Mouse (Mus musculus): ENCODE measurements around the gene Ifrd2.
"Not testable (repeated sequence)": the region's sequence is repeated elsewhere in the genome, so short reads cannot be mapped to it uniquely, and the experiment has no call there.

Ifrd2 gene

DNA sequence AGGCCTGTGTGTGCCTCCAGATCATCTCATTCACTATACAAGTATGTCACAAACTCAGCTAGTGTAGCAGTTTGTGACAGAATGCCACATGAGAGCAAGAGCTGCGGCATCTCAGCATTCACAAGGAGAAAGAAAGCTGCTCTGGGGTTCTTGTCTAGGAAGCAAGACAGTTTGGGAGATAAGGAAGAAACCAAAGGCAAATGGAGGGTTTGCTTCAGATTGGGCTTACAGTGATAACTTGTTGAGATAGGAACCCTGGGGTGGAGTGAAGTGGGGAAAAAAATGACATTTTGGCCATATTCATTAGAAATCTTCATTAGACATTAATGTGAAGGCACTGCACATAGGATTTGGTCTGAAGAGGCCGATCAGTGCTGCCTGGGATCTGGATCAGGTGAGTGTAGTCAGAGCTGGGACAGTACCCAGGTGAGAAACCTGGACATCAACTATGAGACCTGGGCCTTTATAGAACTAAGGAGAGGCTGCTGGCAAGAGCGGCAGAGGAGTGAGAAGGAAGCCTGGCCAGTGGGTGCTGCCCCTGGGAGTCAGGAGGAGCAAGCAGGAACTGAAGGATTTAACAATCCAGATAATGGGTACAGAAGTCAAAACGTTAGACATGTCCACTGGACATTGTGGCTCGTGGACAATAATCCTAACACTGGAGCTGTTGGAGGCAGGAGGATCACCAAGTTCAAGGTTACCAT lies 34.6 kb upstream of the Ifrd2 start:
- DNase-seq, result no peak

DNA sequence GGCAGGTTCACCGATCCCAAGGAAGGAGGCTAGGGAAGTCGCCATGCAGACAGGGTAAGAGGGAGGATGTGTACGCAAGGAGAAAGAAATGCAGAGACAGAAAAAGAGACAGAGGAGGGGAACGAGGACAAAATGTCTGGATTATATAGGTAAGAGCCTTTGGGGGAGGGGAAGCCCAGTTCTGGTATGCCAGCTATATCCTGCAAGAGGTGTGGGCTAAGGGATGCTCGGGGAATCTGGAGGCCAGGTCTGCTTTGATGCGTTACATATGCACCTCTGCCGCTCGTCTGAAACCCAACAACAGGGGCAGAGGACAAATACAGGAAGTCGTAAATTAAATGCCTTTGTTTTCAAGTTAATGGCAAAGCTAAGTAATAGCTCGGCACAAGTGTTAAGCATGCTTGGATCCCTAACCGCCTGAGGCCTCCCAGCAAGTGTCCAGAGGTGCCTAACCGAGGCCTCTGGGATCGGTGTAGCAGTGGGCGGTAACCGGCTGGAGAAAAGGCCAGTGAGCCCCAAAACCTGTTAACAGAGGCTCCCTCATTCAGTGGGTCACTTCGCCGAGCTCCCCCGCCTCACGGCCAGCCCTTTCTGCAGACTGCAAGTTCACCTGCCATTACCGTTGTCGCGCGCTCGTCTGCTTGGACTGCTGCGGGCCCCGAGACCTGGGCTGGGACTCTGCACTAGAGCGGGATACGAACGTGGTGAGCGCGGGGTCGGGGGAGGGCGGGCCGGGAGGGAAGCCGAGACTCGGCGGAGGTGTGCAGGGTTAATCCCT lies 33.7 kb upstream of the Ifrd2 start:
- DNase-seq, result peak; percentile 73

DNA sequence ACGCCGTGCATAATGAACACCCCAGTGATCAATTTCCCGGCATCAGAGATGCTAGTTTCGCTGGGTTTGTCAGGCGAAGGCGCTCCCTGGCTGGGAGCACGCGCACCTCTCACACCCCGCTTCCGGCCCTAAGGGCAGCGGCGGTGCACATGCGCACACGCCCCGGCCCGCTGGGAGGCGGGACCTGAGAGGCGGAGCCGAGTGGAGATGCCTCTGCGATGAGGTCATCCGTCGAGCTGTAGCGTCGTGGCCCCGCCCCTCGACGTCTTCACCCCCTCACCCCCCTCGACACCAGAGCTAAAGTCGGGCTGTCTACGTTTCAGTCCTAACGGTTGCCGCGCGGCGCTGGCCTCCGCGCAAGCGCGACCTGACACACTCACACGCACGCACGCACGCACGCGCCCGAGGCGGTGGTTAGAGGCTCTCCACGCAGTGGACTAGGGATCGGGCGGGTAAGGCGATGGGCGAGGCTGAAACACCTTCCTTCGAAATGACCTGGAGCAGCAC lies 33.1 kb upstream of the Ifrd2 start:
- DNase-seq, result peak; percentile 97

DNA sequence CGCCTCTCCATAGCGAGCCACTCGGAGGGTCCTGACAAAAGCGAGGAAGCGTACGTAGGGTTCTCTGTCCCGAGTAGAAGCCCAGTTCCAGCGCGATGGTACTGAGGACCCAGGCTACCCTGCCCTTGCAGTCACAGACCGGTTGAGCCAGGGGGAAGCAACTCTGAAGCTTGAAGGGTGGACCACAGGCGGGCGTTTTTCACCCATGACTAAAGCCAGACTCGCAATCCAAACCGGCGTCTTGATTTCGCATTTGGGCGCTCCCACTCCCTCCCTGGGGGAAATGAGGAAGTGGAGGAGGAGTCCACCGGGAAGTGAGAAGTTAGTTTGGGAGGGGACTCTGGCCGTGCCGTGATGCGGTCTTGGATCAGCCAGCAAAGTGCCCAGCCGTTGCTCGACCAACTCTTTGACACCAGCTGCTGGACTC lies 32.4 kb upstream of the Ifrd2 start:
- DNase-seq, result no peak

DNA sequence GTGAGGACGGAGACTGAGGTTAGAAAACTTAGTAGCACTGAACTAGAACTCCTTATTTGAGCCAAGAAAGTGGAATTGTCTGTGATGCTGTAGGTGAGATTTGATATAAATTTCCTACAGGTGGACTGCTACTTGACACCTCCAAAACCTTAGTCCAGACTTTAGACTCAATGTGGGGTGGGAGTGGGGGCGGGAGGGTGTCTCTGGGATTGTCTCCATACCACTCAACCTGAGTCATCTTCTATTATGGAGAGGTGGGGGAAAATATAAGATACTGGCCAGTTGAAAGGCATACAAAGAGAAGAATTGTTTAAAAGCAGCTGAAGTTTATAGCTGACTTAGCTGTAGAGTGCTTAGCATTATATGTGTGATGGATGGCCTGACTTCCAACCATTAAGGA lies 31.7 kb upstream of the Ifrd2 start:
- no peak for DNase-seq

DNA sequence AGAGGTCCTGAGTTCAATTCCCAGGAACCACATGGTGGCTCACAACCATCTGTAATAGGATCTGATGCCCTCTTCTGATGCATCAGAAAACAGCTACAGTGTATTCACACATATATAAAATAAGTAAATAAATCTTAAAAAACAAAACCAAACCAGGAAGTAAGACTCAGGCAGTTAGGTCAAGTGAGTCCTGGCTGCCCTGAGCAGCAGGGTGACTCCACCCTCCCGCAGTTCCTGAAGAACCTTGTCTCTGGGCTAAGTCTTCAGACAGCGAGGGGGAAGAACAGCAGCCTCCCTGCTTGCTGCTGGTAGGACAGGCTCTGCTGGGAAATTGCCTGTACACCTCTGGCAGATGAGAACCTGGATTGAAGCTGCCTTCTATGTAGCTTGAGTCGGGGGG lies 31.1 kb upstream of the Ifrd2 start:
- no peak for DNase-seq

DNA sequence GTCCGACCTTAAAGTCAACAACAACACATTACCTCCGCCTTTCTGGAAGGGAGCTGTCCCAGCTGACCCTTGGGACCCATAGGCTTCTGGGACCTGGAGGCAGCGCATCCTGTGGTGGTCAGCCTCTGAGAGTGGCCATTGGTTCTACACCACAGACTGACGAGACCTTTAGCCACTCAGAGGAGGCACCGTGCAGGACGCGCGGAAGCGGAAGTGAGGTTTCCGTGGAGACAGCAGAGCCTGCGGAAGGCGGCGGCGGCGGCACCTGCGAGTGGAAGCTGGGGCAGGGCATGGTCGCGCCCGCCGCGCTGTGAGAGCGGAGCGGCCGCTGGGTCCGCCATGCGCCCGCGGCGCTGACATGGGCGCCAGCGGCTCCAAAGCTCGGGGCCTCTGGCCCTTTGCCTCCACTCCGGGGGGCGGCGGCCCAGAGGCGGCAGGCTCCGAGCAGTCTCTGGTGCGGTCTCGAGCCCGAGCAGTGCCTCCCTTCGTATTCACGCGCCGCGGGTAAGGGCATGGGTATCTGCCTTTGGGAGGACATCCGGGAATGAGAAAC lies 24.3 kb upstream of the Ifrd2 start, which contains the start of gene Tusc2:
Gene Tusc2, plus strand, starts transcription at position 227 of the 553 bp plus-strand sequence.
- DNase-seq, result peak; percentile 94

DNA sequence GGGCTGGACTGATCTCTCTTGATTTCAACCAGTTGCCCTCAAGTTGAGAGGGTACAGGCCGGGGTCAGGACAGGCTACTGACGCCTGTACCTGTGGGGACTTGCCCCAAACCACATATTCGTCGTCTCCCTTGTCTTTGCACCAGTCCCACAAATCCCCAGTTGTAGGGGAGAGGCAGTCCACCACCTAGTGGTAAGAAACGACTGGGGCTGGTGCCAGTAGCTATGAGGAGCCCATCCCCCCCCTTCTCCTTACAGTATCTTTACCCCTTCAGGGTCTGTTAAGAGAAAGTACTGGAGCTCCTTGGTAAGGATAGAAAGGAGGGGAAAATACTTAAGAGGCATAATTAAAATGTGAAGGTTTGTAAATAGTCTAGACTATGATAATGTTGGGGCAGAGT lies 21.9 kb upstream of the Ifrd2 start:
- DNase-seq, result not testable (repeated sequence)

DNA sequence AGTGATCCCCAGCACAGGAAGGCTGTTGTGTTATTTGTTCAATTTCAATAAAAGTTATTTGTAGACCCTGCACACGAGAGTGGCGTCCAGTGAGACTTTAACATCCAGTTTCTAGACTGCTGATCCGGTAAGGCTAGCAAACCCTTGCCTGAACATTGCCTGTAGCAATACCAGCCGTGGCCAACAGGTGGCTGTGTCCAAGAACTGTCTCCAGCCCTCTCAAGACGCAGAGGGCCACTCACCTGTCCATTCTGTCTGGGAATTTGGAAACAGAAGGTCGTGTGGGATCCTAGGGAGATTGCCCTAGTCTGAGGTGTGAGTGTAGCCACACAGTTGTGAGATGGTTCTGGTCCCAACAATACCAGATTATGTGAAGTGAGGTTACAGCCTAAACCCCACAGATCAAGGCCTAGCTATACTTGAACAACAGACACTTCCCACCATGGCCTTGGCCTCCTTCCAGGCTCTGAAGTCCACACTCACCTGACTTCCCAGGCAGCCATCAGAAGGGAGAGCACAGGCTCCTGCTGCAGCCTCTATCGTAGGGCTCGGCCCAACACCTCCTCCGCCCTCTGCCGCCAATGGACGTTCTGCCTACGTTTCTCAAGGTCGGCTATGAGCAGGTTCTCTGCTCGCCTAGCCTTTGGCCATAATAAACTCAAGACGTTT lies 21.3 kb upstream of the Ifrd2 start:
- DNase-seq, result peak; percentile 92

DNA sequence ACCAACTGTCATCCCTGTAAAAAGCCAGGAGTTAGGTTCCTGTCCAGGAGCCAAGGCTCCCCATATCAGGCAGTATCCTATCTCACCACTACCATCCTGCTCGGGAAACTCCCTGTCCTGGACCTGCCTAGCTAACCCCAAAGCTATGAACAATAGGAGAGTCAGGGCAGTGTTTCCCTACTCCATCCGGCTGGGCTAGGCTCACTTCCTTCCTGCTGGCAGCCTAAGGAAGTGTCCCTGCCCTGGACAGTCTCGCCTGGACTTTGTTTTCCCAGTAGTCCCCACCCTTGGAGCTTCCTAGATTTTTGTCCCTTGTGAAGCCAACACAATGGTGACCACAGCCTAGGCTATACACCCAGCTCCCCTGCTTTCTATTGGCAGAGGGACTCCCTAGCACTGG lies 20.6 kb upstream of the Ifrd2 start:
- no peak for DNase-seq

DNA sequence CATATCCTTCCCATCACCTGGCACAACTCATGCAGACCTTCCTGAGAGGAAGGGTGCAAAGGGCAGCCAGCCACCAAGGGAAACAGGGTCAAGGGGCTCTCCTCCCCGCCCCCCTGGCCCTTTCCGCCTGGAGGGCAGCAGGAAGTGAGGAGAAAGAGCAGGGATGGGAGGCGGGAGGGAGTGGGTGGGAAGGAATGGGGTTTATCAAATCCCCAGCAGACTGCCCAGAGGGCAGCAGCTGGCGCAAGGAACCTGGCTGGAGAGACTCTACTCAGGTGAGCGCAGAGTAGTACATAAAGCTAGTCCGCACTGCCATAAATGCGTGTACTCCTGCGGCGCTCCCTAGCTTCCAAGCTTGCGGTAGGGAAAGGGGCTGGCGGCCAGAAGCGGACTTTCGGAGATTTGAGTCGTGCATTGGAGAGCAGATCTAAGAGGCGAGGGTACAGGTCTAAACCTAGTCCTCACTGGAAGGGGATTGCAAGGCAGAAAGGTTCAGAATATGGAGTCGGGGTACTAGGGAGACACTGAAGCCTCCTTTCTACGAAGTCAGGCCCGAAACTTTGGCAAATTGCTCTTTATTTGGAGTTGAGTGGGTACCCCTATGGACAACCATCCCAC lies 19.6 kb upstream of the Ifrd2 start, which contains the start of gene Hyal2:
Gene Hyal2, plus strand, starts transcription at position 244 of the 618 bp plus-strand sequence.
- no peak for DNase-seq

DNA sequence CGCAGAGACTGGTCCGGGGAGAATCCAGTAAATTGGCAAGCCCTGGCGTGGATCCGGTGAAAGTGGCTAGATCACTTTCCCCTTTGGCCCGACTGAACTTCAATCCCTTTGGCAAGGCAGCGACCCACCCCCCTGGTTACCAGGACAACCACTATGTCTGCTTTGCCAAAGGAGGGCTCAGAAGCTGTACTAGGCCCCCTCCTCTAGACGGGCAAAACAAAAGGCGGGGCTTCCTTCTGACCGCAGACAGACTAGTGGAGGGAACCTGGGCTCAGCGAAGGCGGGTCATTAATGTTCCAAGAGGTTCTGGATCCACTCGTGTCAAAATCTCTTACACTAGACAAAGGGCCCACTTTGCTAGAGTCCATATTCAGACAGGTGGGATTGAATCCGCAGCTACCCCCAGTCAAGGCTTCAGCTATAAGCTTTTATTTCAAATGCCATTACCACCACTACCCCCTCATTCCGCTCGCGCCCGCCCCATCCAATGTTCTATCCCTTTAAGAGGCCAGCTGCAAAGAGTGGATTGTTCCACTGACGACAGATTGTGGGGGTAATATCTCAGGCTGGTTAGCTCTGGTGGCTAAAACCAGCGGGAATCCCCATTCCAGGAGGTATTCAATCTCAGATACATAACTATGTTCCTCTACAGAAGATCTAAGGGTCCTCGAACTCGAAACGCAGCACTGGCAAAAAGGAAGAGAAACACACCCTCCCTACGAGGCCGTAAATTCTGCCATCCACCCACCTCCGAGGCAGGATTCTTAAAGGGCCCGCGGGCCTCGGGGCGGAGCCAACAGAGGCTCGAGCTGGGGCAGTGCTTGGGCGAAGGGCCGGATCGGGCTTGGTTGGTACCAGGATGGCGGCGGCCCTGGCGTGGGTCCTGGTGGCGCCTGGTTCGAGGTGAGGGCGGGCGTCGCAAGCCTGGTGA lies 18.8 kb upstream of the Ifrd2 start:
- DNase-seq, result peak; percentile 83

DNA sequence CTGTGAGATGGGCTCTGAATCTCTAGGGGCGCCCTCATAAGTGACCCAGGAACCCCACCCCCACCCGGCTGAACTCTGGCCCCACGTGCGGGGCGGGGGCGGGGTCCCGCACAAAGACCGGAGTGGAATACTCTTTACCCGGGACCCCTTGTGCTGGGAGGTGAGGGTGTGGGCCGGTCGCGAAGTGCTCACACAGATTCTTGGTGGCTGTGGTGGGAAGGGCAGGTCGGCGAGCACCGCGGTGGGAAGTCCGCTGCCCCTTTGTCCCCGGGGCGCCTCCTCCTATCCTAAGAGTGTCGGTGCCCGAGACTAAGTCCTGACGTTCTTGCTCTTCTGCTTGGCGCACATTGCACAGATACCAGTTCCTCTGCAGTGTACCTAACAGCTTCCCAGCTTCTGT lies 18.2 kb upstream of the Ifrd2 start:
- DNase-seq, result no peak

DNA sequence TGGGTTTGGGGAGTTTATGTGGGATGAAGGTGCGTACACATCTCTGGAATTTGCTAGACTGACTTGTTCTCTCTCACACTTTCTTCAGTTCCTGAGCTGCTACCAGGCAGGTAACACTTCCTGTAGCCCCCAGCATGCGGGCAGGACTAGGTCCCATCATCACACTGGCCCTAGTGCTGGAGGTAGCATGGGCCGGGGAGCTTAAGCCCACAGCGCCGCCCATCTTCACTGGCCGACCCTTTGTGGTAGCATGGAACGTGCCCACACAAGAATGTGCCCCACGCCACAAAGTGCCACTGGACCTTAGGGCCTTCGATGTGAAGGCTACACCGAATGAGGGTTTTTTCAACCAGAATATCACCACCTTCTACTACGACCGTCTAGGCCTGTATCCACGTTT lies 17.4 kb upstream of the Ifrd2 start:
- DNase-seq, result no peak

DNA sequence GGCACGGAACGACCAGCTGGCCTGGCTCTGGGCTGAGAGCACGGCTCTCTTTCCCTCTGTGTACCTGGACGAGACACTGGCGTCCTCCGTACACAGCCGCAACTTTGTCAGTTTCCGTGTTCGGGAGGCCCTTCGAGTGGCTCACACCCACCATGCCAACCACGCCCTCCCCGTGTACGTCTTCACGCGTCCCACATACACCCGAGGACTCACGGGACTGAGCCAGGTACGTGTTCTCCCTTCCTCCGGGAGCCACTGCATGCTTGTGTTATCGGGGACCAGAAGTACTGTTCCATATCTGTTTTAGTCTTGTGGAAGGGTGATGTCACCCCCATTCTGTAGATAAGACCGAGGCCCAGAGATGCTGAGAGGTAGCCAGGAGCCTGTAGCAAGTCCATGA lies 16.6 kb upstream of the Ifrd2 start:
- DNase-seq, result no peak

DNA sequence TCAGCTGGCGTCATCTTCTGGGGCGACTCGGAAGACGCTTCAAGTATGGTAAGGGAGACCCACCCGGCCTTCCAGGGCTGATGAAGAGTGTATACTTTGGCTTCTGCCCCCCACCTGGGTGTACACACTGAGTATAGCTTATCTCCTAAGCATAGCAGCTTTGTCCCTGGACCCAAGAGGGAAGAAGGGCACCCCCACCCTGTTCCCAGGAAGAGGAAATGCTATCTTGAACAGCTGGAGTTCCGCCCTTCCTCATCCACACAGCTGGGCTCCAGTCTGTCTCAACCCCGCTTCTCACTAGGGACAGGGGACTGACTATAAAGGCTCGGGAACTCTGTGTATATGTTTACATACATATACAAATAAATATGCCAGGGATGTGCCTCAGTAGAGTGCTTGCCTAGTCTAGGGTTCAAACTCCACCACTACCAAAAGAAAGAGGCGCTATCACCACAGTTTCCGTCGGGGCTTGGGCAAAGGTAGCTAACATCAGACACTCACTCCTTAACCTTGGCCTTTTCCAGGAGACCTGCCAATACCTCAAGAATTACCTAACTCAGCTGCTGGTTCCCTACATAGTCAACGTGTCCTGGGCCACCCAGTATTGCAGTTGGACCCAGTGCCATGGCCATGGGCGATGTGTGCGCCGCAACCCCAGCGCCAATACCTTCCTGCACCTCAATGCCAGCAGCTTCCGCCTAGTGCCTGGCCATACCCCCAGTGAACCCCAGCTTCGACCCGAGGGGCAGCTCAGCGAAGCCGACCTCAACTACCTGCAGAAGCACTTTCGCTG lies 15.7 kb upstream of the Ifrd2 start:
- no peak for DNase-seq

DNA sequence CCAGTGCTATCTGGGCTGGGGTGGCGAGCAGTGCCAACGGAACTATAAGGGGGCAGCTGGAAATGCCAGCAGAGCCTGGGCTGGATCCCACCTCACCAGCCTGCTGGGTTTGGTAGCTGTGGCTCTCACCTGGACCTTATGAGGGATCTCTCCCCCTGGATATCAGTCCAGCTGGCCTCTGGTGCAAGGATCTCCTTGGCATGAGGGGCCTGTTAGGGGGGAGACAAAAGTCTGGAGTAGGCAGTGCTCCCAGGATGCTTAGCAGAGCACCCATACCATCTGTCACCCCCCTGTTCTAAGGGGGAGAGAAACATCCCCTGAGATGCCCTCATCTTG lies 15.1 kb upstream of the Ifrd2 start:
- DNase-seq, result no peak

DNA sequence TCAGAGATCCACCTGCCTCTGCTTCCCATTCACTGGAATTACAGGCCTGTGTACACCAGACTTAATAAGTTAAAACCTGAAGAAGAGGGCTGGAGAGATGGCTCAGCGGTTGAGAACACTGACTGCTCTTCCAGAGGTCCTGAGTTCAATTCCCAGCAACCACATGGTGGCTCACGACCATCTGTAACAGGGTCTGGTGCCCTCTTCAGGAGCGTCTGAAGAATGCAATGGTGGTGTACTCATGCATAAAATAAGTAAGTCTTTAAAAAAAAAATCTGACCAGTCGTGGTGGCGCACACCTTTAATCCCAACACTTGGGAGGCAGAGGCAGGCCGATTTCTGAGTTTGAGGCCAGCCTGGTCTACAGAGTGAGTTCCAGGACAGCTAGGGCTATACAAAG lies 13.7 kb upstream of the Ifrd2 start:
- not testable (repeated sequence) for DNase-seq

DNA sequence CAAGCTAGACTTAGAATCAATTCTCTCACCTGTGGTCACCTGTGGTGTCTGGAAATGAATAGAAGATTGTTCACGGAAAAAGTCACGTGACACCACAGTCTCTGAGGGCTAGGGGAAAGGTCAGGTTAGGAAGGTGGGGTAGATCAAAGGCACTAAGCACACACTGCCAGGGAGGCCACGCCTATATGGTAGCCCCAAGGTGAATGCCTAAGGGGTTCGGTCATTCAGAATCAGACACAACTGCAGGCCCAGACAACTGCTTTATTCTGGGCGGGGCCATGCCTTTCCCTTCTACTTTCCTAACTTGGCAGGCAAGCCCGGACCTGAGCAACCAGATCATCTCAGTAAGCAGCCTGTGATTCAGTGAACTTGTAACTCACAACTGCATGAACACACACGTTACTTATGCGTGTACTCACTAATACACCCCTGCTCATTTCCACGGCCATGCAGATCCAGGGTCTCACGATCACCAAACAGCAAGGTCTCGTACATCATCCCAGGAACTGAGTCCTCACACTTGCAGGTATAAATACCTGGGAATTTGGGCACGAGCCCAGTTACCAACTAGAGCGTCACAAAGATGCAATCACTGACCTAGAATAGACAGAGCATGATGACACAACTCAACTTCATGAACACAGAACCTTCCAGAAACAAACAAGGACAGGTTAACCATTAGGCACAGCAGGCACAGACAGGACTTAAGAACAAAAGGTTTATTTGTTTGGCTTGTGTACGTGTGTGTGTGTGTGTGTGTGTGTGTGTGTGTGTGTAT lies 11.7 kb upstream of the Ifrd2 start:
- DNase-seq, result no peak
